Mouse (Mus musculus) left cerebral cortex, postnatal 25 days (tissue): ENCODE data around the gene Col26a1. TPM values are rescaled to one million over a fixed set of nuclear protein-coding genes. Genes with fewer than 3 reads are reported as not detected.
"Not testable (repeated sequence)": the region's sequence is repeated elsewhere in the genome, so short reads cannot be mapped to it uniquely, and the experiment has no call there.

Source experiments
- DNase-seq, 2 experiments: peaks; one replicate each; pipeline ENCODE4 v3.0.0; 2022; ENCODE audit warnings: low spot score in 2 of 2, mixed read lengths in 1 of 2
- intact Hi-C: fragments of 180-260 bp; cut with DNase I; formaldehyde crosslinking; loops from one replicate; pipeline ENCODE4 v1.15.1; 2025
- total RNA-seq, 2 experiments: library from RNA; stranded (reverse); gene quantifications; 2 replicates each; pipeline ENCODE4 v1.2.3; 2021

Col26a1 gene
- total RNA-seq, 2 experiments from 2014 or later: 11.9 to 13.1 TPM

GRCm38 (mm10) chr5:136771132-136771531 is 111.9 kb downstream of the Col26a1 start:
- DNase-seq: no peak
- intact Hi-C loops: no loop called here

DNA sequence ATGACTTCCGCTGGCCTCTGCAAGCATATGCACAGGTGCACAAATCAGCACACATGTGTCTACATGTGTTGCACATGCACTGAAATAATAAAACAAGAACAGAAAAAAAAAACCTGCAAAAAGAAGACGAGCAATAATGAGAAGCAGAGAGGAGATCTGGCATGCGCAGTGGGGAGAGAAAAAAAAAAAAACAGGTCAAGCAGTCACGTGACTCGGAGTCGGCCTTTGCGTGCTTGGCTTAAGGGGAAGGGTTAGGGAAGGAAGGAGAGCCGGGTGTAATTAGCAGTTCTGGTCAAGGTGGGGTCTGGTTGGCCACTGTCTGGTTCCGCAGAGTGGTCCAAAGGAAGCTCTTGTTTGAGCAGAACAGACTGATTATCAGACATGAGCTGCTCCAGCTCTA is 115.7 kb downstream of the Col26a1 start:
- intact Hi-C loops: no loop called here
- no peak for DNase-seq

GRCm38 (mm10) chr5:136764157-136764669 is 118.8 kb downstream of the Col26a1 start:
- no peak for DNase-seq
- intact Hi-C loops: no loop called here

GRCm38 (mm10) chr5:136760345-136760744 is 122.7 kb downstream of the Col26a1 start:
- intact Hi-C loops: no loop called here
- no peak for DNase-seq

DNA sequence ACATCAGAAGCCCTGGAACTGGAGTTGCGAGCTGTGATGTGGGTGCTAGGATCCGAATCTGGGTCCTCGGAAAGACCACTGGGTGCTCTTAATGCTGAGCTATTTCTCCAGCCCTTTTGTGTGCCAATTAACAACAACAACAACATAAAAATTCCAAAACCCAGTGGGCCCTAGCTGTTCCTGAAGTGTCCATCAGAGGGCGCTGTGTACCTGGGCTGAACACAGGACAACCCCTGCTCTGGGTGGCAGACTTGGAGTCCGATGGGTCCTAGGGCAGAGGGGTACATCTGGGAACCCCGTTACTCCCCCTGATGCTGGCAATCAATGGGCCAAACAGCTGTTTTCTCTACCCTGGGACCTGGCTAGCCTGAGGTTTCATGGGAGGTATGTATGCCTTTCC is 123.2 kb downstream of the Col26a1 start:
- intact Hi-C loops: loop anchor here (5.0 kb wide), 1 partner anchor 557 kb away; no protein-coding TSS in a partner anchor
- DNase-seq: no peak

GRCm38 (mm10) chr5:136755696-136756095 is 127.3 kb downstream of the Col26a1 start:
- peak; percentile 74 to 75 for DNase-seq
- intact Hi-C loops: loop anchor here (2.0 to 5.0 kb wide), 2 partner anchors 497 to 553 kb away; no protein-coding TSS in a partner anchor

- intact Hi-C loops: loop anchor here (2.0 kb wide), 1 partner anchor 495 kb away; no protein-coding TSS in a partner anchor
- no peak for DNase-seq
These were observed 128.9 kb downstream of the Col26a1 start for GRCm38 (mm10) chr5:136754053-136754591.

GRCm38 (mm10) chr5:136753176-136753575 is 129.8 kb downstream of the Col26a1 start:
- DNase-seq, intact Hi-C loops: not testable (repeated sequence)

- intact Hi-C loops: no loop called here
- DNase-seq: no peak
These were observed 130.9 kb downstream of the Col26a1 start for GRCm38 (mm10) chr5:136752104-136752503.

DNA sequence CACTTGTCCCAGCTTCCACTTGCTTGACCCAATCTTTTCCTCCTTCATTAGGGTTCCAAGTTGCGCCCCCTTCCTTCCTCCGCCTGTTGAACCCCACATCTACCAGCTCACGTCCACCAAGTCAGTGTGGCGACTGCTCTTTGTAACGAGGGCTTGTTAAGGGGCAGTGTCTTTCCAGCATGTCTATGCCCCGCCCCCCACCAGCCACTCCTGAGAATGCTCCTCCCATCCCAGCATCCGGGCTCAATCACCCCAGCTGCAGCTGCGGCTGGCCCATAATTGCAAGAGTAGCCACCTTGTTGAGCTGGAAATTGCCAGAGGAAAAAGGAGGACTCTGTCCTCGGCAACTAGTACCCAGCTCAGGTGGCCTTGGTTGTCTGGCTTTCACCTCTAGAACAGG is 136.4 kb downstream of the Col26a1 start:
- no peak for DNase-seq
- intact Hi-C loops: no loop called here

DNA sequence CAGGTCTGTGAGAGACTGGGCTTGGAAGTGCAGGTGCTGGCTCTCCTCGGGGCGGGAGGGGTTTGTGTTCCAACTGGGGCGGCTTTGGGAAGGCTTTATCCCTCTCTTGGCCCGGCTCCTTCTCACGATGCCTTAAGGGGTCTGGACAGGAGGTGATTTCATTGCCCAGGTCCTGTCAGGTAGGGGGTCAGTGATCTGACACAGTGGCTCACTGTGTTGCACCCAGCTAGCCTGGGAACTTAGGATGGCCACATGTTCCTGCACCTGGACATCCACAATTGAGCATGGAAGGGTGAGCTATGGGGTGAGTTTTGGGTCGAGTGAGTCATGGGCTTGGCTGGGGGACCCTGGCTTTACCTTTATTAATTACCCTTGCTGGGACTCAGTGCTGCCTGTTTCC is 144.1 kb downstream of the Col26a1 start:
- intact Hi-C loops: no loop called here
- no peak for DNase-seq

GRCm38 (mm10) chr5:136726271-136726670 is 156.7 kb downstream of the Col26a1 start:
- intact Hi-C loops, DNase-seq: not testable (repeated sequence)

GRCm38 (mm10) chr5:136721596-136721995 is 161.4 kb downstream of the Col26a1 start:
- intact Hi-C loops: no loop called here
- no peak for DNase-seq

DNA sequence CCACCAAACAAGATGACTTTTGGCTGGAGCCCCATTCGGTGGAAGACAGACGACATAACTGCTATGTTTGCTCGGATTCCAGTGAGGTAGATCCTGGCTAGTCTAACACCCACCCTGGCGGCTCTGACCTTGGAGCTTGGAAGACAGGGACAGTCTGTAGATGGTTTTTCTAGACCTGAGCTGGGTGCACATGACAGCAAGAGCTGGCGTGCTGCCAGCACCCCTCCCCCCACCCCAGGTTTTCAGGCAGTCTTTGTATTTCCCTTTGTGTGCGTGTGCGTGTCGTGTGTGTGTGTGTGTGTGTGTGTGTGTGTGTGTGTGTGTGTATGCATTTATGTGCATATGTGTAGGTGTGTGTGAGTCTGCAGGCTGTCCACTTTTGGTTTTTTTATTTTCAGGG is 164.4 kb downstream of the Col26a1 start:
- intact Hi-C loops: no loop called here
- DNase-seq: no peak

GRCm38 (mm10) chr5:136717573-136717854 is 165.5 kb downstream of the Col26a1 start:
- DNase-seq: no peak
- intact Hi-C loops: no loop called here

DNA sequence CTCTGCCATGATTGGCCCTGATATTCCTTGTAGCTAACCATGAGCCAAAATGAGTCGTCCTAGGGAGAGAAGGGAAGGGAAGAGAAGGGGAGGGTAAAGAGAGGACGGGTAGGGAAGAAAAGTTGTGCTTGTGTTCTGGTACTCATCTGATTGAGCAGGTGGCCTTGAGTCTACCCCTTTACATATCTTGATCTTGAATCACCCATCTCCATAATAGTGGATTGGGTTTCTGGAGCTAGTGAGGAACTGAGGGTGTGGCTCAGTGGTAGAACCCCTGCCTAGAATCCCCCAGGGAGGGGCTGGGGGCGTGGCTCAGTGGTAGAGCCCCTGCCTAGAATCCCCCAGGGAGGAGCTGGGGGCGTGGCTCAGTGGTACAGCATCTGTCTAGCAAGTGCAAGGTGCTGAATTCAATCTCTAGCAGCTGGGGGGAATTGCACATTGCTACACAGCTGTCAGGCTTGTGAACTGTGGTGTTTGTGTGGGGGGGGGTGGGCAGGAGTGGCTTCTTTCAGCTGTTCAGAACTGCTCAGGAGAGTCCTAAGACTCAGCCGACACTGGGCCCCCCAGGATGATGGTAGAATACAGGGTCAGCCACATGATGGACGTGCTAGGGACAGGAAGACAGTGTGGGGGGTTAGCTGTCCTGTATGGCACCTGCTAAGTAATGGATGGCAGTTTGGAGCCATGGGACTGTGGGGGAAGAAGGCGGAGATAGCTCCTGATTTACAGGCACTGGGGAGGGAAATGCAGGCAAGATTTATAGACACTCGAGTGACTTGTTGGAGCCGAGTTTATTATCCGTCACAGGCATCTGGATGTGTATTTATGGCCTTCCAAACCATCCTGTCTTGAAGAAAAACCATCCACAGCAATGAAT is 166.1 kb downstream of the Col26a1 start:
- no peak for DNase-seq
- intact Hi-C loops: no loop called here

GRCm38 (mm10) chr5:136714879-136715278 is 168.1 kb downstream of the Col26a1 start:
- DNase-seq: no peak
- intact Hi-C loops: no loop called here

- no peak for DNase-seq
- intact Hi-C loops: no loop called here
These were observed 168.7 kb downstream of the Col26a1 start for GRCm38 (mm10) chr5:136714232-136714875.

GRCm38 (mm10) chr5:136710742-136711141 is 172.3 kb downstream of the Col26a1 start:
- DNase-seq: no peak
- intact Hi-C loops: no loop called here

- intact Hi-C loops: loop anchor here (5.0 kb wide), 2 partner anchors 426 to 506 kb away; no protein-coding TSS in a partner anchor
- no peak for DNase-seq
These were observed 174.9 kb downstream of the Col26a1 start for GRCm38 (mm10) chr5:136708116-136708515.
